Mouse (Mus musculus) adrenal gland, postnatal 25 days (tissue): ENCODE measurements around the gene Crk. TPM values are rescaled to one million over a fixed set of nuclear protein-coding genes. Genes with fewer than 3 reads are reported as not detected.

ENCODE experiments used
- DNase-seq: peaks from one replicate; pipeline ENCODE4 v3.0.0; 2021; ENCODE audit warnings: mixed read lengths
- total RNA-seq: library from RNA; stranded (reverse); gene quantifications from 2 replicates; pipeline ENCODE4 v1.2.3, GENCODE M21; 2021

The Crk gene
- total RNA-seq, 1 experiment from 2014 or later: 112 TPM

DNA sequence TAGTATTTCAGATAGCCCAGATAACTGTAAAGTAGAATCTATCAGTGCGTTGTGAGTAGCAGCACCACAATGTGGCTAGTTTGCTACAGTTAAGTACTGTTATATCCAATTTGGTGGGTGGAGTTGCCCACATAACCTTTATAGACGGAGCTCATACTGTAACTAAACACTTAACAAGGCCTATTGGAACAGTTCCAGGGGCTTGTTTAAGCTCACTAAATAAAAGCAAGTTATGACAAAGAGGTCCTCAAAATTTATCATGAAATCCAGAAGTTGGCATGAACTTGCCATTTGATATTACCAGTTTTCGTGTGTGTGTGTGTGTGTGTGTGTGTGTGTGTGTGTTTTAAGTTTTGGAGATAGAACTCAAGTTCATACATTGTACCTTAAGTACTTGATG lies 61.1 kb downstream of the Crk start:
- DNase-seq: no peak

DNA sequence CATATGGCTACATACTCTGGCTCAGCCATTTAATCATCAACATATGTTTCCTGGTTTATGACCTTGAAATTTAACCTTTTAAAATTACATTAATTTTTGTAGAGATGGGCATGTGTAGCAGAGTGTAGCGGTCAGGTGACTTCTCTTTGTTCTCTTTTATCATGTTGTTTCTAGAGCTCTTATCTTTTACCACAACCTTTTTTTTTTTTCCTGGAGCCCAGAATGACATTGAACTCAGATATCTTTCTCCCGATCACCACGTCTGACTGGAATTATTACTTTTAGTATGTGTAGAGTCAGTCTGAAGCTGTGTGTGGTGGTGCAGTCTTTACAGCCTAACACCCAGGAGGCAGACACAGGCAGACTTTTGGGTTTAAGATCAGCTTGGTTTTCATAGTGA lies 62.6 kb downstream of the Crk start:
- DNase-seq: no peak

DNA sequence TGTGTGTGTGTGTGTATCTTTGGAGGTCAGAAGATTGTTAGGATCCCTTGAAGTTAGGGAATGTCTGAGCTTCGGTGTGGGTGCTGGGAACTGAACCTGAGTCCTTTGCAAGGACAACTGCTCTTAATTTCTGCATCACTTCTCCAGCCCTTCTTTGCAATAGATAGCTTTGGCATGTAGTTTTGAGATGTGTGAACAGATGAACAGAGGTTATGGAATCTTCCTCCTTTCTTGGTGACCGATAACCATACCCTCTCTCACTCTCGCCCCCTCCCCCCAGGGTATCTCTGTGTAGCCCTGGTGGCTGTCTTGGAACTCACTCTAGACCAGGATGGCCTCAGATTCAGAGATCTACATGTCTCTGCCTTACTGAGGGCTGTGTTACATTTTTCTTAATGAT lies 65.7 kb downstream of the Crk start:
- no peak for DNase-seq

DNA sequence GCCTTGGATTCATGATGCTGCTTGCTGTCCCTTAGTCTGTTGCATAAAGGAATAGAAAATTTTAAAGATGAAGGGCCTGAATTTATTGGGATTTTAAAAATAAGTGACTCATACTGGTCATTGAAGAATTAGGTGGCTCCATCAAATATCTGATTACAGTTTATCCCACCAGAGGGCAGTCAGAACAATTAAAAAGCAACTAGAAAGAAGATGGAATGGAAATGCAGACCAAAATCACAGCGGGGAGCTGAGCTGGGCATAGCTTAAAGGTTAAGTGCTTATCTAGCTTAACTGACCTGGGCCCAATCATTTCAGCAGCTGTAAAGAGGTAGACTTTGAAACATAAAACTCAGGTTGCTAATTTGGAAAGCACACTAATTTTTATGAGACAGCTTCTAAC lies 71.5 kb downstream of the Crk start:
- no peak for DNase-seq

DNA sequence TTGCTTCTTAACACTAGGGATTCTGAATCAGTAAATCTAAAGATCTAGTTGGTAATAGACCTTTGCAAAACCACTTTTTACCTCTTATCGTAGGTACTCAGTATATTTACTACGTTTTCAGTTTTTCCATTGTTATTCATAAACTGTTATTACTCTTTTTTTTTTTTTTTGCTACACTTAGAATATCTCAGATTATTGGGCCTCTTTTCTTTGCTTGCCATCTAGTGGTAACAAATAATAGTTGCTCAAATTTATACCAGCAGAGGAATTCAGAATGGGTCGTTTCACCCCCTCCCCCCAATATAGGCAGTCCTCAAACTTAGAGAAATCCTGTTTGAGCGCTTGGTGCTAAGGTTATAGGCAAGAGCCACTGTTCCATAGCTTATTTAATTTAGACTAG lies 72.0 kb downstream of the Crk start:
- DNase-seq: no peak

Other genes with a start within 250 kb of the Crk start
- 7.7 TPM in 1 of 2 replicates, not detected in the other for gene Serpinf2, start 239.7 kb upstream of the Crk start, total RNA-seq
- 21.9 and 23.5 TPM in 2 replicates for gene Wdr81, start 224.5 kb upstream of the Crk start, total RNA-seq
- gene Tlcd2, start 217.5 kb upstream of the Crk start, total RNA-seq: 16.2 and 16.8 TPM in 2 replicates
- gene Prpf8, start 192.4 kb upstream of the Crk start, total RNA-seq: 147 and 166 TPM in 2 replicates
- gene Rilp, start 169.2 kb upstream of the Crk start, total RNA-seq: 12.7 and 14.6 TPM in 2 replicates
- 9.4 and 10.0 TPM in 2 replicates for gene Scarf1, start 165.7 kb upstream of the Crk start, total RNA-seq
- gene Slc43a2, start 147.6 kb upstream of the Crk start, total RNA-seq: 23.0 and 24.0 TPM in 2 replicates
- 182 and 184 TPM in 2 replicates for gene Pitpna, start 91.2 kb upstream of the Crk start, total RNA-seq
- 40.6 and 61.6 TPM in 2 replicates for gene Inpp5k, start 48.3 kb upstream of the Crk start, total RNA-seq
- gene Myo1c, start 28.8 kb upstream of the Crk start, total RNA-seq: 157 and 166 TPM in 2 replicates
- gene Ywhae, start 53.6 kb downstream of the Crk start, total RNA-seq: 594 and 621 TPM in 2 replicates
- gene Doc2b, start 116.8 kb downstream of the Crk start, total RNA-seq: 16.0 and 23.3 TPM in 2 replicates